Mouse (Mus musculus) stomach, postnatal 0 days (tissue): ENCODE results near the gene Arhgef2.

Experiments used
- CTCF ChIP-seq: IDR thresholded peaks from 2 replicates; pipeline ENCODE4 v1.5.1; 2016; ENCODE audit warnings: antibody characterized with exemption, low read depth, mild to moderate bottlenecking, moderate library complexity
- EP300 ChIP-seq: optimal IDR thresholded peaks from 2 replicates; pipeline ENCODE3; 2016; ENCODE audit warnings: antibody characterized with exemption

DNA sequence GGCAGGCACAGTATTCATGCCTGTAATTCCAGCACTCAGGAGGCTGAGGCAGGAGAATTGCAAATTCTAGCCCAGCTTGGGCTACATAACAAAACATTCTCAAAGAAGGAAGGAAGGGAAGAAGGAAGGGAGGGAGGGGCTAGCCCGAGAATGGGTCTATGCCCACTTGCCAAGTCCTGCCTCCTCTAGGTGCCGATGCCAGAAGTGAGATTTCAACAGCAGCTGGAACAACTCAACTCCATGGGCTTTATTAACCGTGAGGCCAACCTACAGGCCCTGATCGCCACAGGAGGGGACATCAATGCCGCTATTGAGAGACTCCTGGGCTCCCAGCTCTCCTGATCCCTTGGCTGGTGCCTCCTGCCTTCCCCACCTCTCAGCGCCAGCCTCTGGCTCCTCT lies 37.9 kb upstream of the Arhgef2 start:
- TF ChIP-seq CTCF (no peak), EP300 (no peak)
